Mouse (Mus musculus): ENCODE results near the gene Fxyd4. TPM values are rescaled to one million over a fixed set of nuclear protein-coding genes. Genes with fewer than 3 reads are reported as not detected.

Gene Fxyd4
- polyA plus RNA-seq, 1 experiment, result not detected

DNA sequence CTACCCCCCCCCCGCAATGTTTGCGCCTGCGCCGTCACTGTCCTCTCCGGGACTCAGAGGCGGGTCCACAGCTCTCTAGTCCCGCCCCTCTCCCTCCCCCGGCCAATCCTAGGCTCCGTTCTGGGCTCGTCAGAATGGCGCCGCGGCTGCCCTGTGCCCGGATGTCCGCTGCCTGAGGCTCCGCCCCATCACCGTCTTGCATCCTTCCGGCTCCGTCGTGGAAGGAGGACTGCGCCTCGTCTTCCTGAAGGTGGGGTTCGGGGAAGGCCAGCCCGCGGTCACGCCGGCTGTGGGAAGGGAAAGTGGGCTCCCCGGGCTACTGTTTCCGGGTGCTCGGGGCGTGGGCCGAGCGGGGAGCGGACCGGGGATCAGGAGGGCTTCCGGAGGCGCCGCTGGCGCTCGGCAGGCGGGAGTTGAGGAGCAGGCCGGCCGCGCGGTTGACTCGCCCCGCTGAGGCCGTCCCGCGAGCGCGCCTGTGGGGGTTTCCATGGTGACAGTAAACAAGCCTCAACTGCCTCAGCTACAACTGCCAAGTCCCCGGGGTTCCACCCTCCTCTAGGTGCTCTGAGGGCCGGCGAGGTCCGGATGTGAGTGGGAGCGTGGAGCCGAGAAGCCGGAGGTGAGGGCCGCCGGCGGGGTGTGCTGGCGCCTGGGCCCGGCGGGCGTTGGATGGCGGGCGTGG is 30.8 kb downstream of the Fxyd4 start:
- Histone ChIP-seq H3K4me1 (ENCODE audit: control insufficient read depth, insufficient read depth, low read length) (no peaks in the 10 kb centered on the region; the same call in 1 of the 2 replicates), H3K27ac (ENCODE audit: insufficient read depth, low read length) (no peak overlapping the region; the same call in 1 of the 2 replicates), H3K4me3 (replicated peaks; ENCODE audit: insufficient read depth, low read depth, low read length) (peak overlapping the region; percentile 70), H3K27me3 (ENCODE audit: control insufficient read depth, insufficient read depth, low read length) (no peaks in the 10 kb centered on the region)
- TF ChIP-seq CTCF (IDR thresholded peaks at IDR 0.05; ENCODE audit: borderline replicate concordance, insufficient read depth, low read depth, low read length) (no peak), POLR2A (IDR thresholded peaks at IDR 0.05; ENCODE audit: borderline replicate concordance, insufficient read depth, low read length) (peak; percentile 88)
- peak; percentile 96 to 98 for DNase-seq
- WGBS, result under 1% methylated on average over 66 of the region's 68 CpGs

DNA sequence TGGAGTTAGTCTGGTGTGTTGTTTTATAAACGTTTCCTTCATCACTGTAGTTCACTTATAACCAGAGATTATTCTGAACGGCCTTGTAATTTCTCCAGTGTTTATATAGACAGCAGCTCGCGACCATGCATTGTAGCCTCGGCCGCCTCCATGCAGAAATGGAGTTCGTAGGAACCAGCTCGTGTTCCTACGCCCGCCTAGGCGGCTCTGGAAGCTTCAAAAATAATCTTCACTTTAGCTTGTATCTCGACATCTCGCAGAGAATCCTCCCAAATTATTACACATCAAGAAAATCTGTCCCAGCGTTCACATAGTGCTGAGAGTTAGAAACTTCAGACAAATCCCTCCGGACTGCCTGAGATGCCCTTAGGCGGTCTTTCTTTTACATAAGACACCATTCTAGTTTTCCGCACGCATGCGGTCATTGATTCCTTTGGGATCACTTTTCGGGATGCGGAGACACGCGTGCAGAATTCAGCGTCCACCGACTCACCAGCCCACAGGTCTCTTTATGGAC is 31.4 kb downstream of the Fxyd4 start:
- Histone ChIP-seq H3K27me3 (ENCODE audit: control insufficient read depth, insufficient read depth, low read length) (no peaks in the 10 kb centered on the region), H3K4me3 (replicated peaks; ENCODE audit: insufficient read depth, low read depth, low read length) (peak overlapping the region; percentile 93), H3K27ac (ENCODE audit: insufficient read depth, low read length) (peak overlapping the region; percentile 76), H3K4me1 (ENCODE audit: control insufficient read depth, insufficient read depth, low read length) (no peaks in the 10 kb centered on the region; the same call in 1 of the 2 replicates)
- under 1% methylated on average over 25 of the region's 25 CpGs for WGBS
- DNase-seq, result no peak
- TF ChIP-seq CTCF (IDR thresholded peaks at IDR 0.05; ENCODE audit: borderline replicate concordance, insufficient read depth, low read depth, low read length) (no peak), POLR2A (IDR thresholded peaks at IDR 0.05; ENCODE audit: borderline replicate concordance, insufficient read depth, low read length) (no peak)

DNA sequence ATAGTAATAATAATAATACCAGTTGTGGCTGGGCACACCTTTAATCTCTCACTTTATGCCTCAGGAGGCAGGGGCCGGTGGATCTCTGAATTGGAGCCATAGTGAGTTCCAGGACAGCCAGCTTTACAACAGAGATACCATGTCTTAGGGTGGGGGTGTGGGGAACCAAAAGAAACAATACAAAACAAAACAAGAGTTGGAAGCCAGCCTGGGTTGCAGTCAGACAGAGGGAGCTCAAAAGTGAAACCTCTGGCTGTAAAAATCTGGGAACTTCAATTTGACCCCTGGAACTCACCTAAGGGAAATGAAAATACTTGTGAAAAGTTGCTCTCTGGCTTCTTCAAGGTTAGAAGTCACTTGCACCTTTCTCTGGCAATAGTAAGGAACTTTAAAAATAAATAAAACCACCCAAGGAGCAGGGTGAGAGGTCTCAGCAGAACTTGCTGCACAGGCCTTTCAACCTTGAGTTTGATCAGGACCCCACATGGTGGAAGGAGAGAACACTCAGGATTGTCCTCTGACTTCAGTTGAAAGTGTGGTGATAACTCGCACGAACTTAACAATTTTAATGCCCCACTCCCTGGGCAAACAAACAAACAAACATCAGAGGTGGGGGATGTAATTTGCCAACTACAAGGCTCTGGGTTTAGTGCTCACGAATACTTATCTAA is 32.1 kb downstream of the Fxyd4 start:
- Histone ChIP-seq H3K4me1 (ENCODE audit: control insufficient read depth, insufficient read depth, low read length) (no peaks in the 10 kb centered on the region; the same call in 1 of the 2 replicates), H3K27ac (ENCODE audit: insufficient read depth, low read length) (0 out of 2 replicates have a peak overlapping the region, but pooled peaks have one; percentile 23), H3K27me3 (ENCODE audit: control insufficient read depth, insufficient read depth, low read length) (no peaks in the 10 kb centered on the region), H3K4me3 (replicated peaks; ENCODE audit: insufficient read depth, low read depth, low read length) (no peak overlapping the region)
- TF ChIP-seq CTCF (IDR thresholded peaks at IDR 0.05; ENCODE audit: borderline replicate concordance, insufficient read depth, low read depth, low read length) (no peak), POLR2A (IDR thresholded peaks at IDR 0.05; ENCODE audit: borderline replicate concordance, insufficient read depth, low read length) (no peak)
- DNase-seq, result no peak
- WGBS, result 16% methylated on average over 4 of the region's 4 CpGs

DNA sequence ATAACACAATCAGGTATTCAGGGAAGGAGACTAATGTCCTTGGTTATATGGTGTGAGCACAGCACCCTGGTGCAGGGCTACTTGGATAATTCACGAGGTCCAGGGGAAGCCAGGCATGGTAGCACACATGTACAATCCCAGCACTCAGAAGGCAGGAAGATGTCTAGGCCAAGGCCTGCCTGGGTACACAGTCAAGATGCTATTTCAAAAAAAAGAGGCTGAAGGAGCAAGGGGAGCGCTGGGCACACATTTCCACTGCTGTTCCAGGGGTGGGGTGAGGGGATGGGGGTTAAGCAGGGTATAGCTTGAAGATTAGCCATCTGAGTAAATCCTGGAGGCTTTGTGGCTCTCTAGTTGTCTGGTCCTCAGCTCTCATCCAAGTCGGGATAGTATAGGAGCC is 33.7 kb downstream of the Fxyd4 start:
- 83% methylated on average over 3 of the region's 3 CpGs for WGBS

DNA sequence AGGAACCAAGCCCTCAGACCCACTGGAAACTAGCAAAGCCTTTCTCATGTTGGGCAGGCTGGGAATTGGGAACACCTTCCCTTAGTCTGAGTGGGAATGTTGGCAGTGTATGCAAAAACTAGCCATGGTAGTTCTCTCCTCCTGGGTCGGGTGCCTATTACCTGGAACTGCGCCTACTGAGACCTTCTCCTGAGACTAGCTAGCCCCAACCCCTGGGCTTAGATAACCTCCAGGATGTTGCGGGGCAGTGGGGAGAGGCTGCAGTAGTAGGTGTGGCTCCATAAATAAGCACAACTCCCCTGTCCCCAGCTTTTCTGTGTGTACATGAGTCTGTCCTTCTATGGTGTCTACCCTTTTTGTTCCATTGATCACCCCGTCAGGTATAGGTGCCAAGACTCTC is 34.9 kb downstream of the Fxyd4 start:
- Histone ChIP-seq H3K27me3 (ENCODE audit: control insufficient read depth, insufficient read depth, low read length) (no peaks in the 10 kb centered on the region), H3K27ac (ENCODE audit: insufficient read depth, low read length) (no peak overlapping the region), H3K4me3 (replicated peaks; ENCODE audit: insufficient read depth, low read depth, low read length) (no peak overlapping the region), H3K4me1 (ENCODE audit: control insufficient read depth, insufficient read depth, low read length) (no peaks in the 10 kb centered on the region)
- DNase-seq, result no peak
- 72% methylated on average over 4 of the region's 4 CpGs for WGBS
- TF ChIP-seq POLR2A (IDR thresholded peaks at IDR 0.05; ENCODE audit: borderline replicate concordance, insufficient read depth, low read length), result no peak
- no peak for TF ChIP-seq CTCF (IDR thresholded peaks at IDR 0.05; ENCODE audit: borderline replicate concordance, insufficient read depth, low read depth, low read length)

More for the DNA sequence above, 33.7 kb downstream of the Fxyd4 start:
- TF ChIP-seq CTCF (IDR thresholded peaks at IDR 0.05; ENCODE audit: borderline replicate concordance, insufficient read depth, low read depth, low read length), result no peak
- no peak for TF ChIP-seq POLR2A (IDR thresholded peaks at IDR 0.05; ENCODE audit: borderline replicate concordance, insufficient read depth, low read length)
- H3K27me3 ChIP-seq (ENCODE audit: control insufficient read depth, insufficient read depth, low read length), result no peaks in the 10 kb centered on the region
- no peak overlapping the region for H3K27ac ChIP-seq (ENCODE audit: insufficient read depth, low read length)
- H3K4me1 ChIP-seq (ENCODE audit: control insufficient read depth, insufficient read depth, low read length), result no peaks in the 10 kb centered on the region; the same call in 1 of the 2 replicates
- H3K4me3 ChIP-seq (replicated peaks; ENCODE audit: insufficient read depth, low read depth, low read length), result no peak overlapping the region
- no peak for DNase-seq

DNA sequence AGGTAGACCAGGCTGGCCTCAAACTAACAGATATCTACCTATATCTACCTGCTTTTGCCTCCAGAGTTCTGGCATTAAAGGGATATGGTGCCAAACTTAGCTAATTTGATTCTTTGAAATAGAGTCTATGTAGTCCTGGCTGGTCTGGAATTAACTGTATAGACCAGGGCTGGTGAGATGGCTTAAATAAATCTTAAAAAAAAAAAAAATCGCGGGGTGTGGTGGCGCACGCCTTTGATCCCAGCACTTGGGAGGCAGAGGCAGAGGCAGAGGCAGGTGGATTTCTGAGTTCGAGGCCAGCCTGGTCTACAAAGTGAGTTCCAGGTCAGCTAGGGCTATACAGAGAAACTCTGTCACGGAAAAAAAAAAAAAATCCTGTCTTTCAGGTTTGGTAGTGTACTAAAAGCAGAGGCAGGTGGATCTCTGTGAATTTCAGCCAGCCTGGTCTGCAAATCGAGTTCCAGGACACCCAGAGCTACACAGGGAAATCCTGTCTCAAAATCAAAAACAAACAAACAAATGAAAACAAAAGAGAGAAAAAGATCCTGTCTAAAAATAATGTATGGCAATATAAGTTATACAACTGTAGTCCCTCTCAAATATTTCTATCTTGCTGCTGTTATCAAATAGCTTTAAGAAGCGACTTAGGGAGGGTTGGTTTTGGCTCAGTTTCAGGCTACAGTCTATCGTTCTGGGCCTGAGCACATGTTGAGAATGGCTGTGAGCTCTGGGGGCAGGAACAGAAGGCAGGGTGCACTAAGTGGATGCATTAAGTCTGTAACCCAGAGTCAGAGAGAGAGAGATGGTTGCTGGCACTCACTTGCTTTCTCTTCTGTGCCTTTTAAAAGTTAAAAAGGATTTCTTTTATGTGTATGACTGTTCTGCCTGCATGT is 35.7 kb downstream of the Fxyd4 start:
- TF ChIP-seq POLR2A (IDR thresholded peaks at IDR 0.05; ENCODE audit: borderline replicate concordance, insufficient read depth, low read length) (no peak), CTCF (IDR thresholded peaks at IDR 0.05; ENCODE audit: borderline replicate concordance, insufficient read depth, low read depth, low read length) (no peak)
- H3K4me3 ChIP-seq (replicated peaks; ENCODE audit: insufficient read depth, low read depth, low read length), result no peak overlapping the region
- 68% methylated on average over 9 of the region's 9 CpGs for WGBS

More for the DNA sequence above, 35.7 kb downstream of the Fxyd4 start:
- Histone ChIP-seq H3K4me1 (ENCODE audit: control insufficient read depth, insufficient read depth, low read length) (no peaks in the 10 kb centered on the region), H3K27me3 (ENCODE audit: control insufficient read depth, insufficient read depth, low read length) (no peaks in the 10 kb centered on the region), H3K27ac (ENCODE audit: insufficient read depth, low read length) (no peak overlapping the region)
- DNase-seq, result no peak
